Mouse (Mus musculus) spleen, postnatal 4 days (tissue): ENCODE measurements around the gene Ctf2.
"Not testable (repeated sequence)": the region's sequence is repeated elsewhere in the genome, so short reads cannot be mapped to it uniquely, and the experiment has no call there.

ENCODE experiments used
- DNase-seq, 2 experiments: peaks; one replicate each; pipeline ENCODE4 v3.0.0; 2022; ENCODE audit warnings: low spot score in 2 of 2

The Ctf2 gene

GRCm38 (mm10) chr7:127714816-127715215 lies 17.1 kb downstream of the Ctf2 start:
- DNase-seq, result no peak

DNA sequence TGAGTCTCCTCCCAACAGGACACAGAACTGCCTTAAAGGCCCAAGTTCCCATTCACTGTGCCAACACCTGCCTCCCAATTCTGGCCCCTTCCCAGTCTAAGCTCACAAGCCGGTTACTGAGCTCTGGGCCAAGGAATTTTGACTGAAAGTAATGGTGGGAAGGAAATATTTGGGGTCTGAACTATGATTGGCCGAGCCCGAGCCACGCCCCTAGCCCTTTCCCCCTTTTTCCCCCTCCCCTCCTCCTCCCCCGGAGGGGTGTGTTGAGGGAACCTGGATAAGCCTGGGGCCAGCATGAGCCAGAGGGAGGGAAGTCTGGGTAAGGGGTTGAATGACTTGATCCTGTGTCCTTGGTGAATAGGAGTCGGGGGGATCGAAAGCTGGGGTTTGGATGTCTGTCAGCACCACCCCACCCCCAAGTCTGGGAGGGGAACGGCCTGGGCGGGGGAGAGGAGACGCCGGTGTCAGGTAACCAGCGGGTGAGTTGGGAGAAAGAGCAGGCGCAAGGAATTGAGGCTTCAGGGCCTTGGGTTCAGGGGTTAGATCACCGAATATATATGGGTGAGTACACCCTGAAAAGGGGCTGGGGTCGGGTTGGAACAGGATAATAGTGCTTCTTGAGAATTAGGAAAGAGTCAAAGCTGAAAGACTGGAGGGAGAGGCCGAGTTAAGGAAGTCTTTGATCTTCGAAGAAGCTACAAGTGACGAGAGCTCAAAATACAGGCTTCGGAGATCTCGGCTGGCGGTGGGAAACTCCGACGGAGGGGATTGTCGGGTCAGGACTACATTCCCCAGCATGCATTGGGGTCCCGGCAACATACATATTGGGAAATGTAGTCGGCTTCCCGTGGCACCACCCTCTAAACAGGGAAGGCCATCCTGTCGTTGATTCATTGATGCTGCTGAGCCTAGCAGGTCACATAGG lies 19.2 kb downstream of the Ctf2 start, which contains the start of gene Ctf1:
TSS of gene Ctf1 (plus strand) at position 276 of the 925 bp plus-strand sequence.
- DNase-seq, result peak; percentile 58 to 72

DNA sequence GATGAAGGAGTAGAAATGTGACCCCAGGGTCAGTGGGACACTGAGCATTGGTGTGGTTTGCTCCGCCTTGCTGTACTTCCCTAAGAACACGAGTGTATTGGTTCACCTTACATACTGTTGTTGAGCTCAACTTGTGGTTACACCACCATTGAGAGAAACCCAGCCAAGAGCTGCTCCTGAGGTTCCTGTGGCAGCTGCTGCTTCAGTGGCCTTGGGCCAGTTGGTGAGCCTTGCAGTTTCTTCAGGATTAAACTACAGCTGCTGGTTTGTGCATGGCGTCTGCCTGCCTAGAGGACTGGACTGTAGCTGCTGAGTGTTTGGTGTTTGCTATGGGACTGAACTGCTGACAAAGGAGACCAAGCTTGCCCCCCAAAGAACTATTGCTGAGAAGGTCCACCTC lies 20.5 kb downstream of the Ctf2 start:
- DNase-seq, result no peak

- DNase-seq, result no peak
Measured at GRCm38 (mm10) chr7:127711031-127711430, 20.9 kb downstream of the Ctf2 start.

GRCm38 (mm10) chr7:127709261-127709979 lies 22.5 kb downstream of the Ctf2 start:
- no peak for DNase-seq

GRCm38 (mm10) chr7:127708207-127709078 lies 23.5 kb downstream of the Ctf2 start, which contains the start of gene Bcl7c:
Gene Bcl7c, minus strand, starts transcription at chr7:127708933.
- DNase-seq, result peak; percentile 89 to 94

DNA sequence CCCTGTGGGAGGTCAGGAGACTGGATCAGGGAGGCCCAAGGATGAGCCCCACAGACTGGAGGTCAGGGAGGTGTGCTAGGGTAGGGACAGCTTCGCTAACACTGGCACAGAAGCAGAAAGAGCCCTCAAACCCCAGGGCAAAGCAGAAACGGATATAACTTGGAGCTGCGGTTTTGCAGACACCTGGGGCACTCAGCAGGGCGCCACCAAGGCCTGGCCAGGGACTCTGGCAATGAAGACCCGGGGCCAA lies 24.1 kb downstream of the Ctf2 start:
- DNase-seq, result no peak

DNA sequence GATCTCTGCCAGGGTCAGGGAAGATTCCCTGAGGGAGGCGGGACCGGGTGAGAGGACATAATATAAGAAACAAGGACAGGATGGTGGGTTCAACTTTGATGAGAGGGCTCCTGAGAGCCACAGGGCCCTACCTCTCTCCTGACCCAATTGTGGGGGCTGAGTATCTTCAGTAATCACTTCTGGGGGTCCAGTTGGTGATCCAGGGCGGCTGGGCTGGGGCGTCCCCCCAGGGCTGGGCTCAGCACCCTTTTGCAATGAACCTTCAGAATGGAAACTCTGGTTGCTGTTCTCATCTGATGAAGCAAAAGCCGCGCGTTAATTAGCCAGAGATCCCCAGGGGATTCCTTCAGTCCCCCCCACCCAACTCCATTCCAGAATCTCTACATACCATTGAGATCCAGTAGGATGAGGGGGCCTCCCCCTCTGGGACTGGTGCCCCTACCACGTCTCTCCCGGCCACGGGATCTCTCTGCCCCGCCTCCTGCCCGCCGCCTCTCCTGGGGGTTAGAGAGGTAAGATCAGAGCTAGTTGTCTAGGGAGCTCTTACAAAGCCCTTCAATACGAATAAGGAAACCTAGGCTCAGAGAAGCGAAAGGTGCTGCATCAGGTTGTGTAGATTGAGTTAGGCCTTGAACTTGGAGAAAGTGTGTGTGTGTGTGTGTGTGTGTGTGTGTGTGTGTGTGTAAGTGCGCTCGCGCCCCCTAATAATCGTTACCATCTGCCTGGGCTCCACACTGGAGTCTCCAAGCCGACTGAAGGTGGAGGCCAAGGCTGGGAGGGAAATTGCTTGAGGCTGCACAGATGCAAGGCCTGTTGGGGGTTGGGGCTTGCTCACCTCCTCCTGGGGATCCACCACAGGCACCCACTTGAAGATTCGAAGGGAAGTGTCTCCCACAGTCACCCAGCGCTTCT lies 24.7 kb downstream of the Ctf2 start:
- DNase-seq, result no peak

- DNase-seq, result no peak
Measured at GRCm38 (mm10) chr7:127705706-127706105, 26.3 kb downstream of the Ctf2 start.

DNA sequence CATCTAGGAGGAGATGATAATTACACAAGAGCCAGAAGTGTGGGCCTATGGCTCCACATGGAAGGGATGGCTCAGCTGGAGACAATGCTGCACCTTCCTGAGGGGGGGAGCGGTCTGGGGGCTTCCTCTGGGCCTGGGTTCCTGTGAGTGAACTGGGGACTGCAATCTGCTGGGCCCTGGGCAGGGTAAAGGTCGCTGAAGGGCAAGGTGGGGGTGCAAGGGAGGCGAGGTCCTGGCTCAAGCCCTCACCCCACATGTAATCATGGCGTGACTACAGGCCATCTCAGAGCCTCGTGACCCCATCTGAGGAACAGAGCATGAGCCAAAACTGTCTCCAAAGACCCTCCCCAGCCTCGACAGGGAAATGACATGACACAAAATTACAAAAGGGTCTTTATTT lies 27.4 kb downstream of the Ctf2 start:
- DNase-seq, result no peak

DNA sequence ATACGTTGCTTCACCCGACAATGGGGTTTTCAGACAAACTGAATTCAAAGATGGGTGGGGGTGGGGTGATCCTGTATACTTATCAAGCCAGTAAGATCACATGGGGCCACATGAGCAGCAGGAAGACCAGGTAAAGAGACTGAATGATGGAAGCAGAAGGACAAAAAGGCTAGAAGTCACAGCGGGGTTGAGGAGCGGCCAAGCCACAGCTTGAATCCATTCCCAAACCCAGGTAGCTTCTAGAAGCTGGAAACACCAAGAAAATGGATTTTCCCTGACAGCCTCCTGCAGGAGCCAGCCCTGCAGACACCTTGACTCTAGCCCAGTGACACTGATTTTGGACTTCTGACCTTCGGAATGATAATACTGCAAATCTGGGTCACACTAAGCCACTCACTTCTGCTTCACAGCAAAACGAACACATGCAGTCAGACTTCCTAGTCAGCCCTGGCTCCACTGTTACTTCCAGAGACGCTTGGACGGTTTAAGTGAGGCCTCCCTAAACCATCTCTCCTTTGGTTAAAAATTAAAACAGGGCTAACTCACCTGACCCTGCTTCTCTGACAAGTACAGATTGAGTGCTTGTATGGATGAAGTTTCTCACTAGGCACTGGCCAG lies 28.3 kb downstream of the Ctf2 start:
- DNase-seq, result no peak

GRCm38 (mm10) chr7:127700712-127701331 lies 31.1 kb downstream of the Ctf2 start:
- DNase-seq, result no peak

- no peak for DNase-seq
Measured at GRCm38 (mm10) chr7:127698986-127699385, 33.0 kb downstream of the Ctf2 start.

DNA sequence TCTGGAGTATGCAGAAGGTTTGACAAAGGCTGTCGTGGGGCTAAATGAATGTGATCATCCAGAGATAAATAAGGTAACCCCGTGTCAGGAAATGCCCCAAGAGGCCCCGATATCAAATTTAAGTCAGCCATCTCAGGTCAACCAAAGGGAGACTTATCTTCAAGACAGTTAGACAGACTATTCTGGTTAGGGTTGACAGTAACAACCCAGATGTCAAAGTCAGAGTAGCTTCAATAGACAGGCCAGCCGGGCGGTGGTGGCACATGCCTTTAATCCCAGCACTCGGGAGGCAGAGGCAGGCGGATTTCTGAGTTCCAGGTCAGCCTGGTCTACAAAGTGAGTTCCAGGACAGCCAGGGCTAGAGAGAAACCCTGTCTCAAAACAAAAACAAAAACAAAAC lies 38.2 kb downstream of the Ctf2 start:
- DNase-seq, result not testable (repeated sequence)

DNA sequence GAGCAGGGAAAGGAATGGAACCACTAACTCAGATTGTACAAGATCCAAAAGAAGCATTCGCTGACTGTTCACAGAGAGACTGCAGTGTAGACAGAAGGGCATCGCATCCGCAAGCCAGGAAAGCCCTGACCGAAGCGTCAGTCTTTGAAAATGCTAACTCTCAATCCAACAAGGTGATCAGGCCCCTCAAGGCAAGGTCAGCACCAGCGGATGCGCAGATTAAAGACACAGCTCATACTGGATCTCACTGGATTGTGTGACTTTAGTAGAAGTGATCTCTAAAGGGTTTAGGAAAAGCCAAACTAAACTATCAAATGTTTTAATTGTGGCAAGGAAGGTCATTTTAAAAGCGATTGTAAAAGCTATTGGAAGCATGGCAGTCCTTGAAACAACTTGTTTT lies 38.7 kb downstream of the Ctf2 start:
- no peak for DNase-seq

DNA sequence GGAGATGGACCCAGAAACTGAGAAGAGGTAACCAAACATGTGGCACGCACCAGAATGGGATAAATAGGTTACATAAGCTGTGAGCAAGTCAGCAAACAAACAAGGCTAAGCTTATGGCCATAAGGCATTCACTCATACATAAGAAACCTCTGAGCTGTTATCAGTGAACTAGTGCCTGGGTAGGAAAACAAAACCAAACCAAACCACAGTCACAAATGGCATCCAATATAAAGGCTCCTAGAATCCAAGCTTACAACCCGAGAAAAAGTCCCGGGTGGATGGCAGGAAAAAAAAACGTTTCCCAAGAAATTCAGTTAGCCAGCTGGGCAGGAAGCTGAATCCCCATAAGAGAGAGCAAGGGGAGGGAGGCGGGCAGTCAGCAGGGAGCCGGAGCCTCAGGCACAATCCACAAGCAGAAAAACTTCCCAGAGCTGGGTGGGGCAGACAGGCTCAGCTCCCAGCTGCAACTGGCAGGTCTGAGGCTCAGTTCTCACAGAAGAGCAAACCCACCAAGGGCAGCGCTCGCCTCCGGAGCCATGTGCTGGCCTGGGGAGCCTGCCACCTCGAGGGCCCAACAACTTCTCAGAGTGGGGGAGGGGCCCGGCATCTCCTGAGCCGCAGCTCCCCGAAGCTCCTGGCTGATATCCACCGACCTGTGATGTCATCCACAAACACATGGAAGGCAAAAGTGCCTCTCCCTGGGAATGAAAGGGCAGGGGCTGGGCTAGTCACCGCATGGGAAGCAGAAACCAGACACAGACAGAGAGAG lies 40.6 kb downstream of the Ctf2 start:
- DNase-seq, result no peak

DNA sequence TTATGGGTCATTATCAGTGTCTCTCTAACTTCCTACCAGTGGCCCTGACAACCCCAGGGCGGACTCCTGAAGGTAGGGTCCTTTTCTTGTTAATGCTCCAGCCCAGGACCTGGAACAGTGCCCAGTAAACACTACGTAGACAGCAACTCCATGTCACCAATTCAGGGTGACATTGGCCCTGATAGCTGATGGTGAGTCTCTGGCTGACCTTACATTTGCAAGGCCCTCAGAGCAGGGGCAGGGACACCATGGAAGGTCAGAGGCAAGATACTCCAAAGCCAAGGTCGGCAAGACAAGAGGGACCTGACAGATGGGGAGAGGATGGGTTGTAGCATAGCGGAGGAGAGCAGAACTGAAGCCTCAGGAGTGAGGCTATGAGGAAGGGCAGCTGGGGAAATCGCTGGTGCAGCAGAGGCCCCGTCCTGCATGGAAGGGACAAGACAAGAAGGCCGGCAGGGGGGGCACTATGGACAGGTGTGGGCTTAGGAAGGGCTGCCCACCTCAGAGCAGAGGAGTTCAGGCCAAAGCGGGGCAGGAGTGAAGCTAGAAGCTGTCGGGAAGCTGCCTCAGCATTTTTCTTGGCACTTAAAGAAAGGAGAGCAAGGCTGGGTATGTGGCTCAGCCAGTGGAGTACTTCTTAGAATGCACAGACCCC lies 42.2 kb downstream of the Ctf2 start:
- DNase-seq, result no peak

- no peak for DNase-seq
Measured at GRCm38 (mm10) chr7:127688935-127689334, 43.0 kb downstream of the Ctf2 start.
